Mouse (Mus musculus): ENCODE results near the gene Drc3. TPM values are rescaled to one million over a fixed set of nuclear protein-coding genes. Genes with fewer than 3 reads are reported as not detected.
A peak's percentile ranks its signal among the peaks of the same experiment; 100 is the strongest.

Gene Drc3
- polyA plus RNA-seq, 1 experiment from 2014 or later = 0.39 TPM

DNA sequence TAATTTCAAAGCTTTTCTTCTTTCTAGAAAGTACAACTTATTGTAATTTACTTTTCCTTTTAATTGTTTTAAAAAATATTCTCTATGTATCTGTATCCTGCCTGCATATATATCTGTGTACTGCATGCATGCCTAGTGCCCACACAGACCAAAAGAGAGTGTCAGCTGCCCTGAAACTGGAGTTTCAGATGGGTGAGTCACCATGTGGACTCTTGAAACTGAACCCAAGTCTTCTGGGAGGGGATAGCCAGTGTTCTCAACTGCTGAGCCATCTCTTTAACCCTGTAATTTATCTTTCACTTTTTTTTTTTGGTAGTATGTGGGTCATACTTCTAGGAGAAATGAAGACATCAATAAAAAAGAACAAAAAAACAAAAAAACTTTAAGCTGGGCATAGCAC lies 29.4 kb upstream of the Drc3 start:
- H3K4me3 ChIP-seq (ENCODE audit: low read depth, low read length) = no peak overlapping the region
- no peaks in the 10 kb centered on the region for H3K27me3 ChIP-seq (ENCODE audit: control insufficient read depth, insufficient read depth, low read depth, low read length)
- ATAC-seq (ENCODE audit: low read depth) = no peak
- H3K4me1 ChIP-seq (ENCODE audit: control insufficient read depth, low read depth, low read length) = peaks cover 8% of the 10 kb centered on the region
- H3K36me3 ChIP-seq (ENCODE audit: control insufficient read depth, insufficient read depth) = no peaks in the 10 kb centered on the region
- no peak overlapping the region for H3K27ac ChIP-seq (ENCODE audit: low read length)
- no peak overlapping the region for H3K9ac ChIP-seq (ENCODE audit: low read depth, low read length)
- no peaks in the 10 kb centered on the region for H3K9me3 ChIP-seq (replicated peaks; ENCODE audit: control insufficient read depth, low read length)
- no peak overlapping the region for H3K4me2 ChIP-seq (ENCODE audit: low read depth, low read length)

DNA sequence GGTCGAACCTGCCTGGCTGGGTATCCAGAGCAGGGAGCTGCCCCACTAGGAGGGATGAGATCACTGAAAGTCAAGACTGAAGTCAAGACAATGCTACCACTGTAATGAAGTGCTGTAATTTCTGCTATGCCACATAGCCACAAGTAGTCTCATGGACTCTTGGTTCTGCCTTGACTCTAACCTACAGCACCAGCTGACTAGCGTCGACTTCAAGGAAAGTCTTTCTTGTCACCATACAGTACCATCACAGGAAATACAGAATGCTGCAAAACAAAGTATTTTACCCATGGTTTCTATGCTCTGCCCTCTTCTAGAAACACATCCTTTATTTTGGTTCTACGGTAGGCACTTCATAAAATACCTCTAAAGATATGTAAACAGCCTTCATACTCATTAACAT lies 22.6 kb upstream of the Drc3 start:
- Histone ChIP-seq H3K27ac (ENCODE audit: low read length) (no peak overlapping the region), H3K4me3 (ENCODE audit: low read depth, low read length) (no peak overlapping the region), H3K9me3 (replicated peaks; ENCODE audit: control insufficient read depth, low read length) (no peaks in the 10 kb centered on the region), H3K4me1 (ENCODE audit: control insufficient read depth, low read depth, low read length) (no peaks in the 10 kb centered on the region), H3K36me3 (ENCODE audit: control insufficient read depth, insufficient read depth) (no peaks in the 10 kb centered on the region), H3K9ac (ENCODE audit: low read depth, low read length) (no peak overlapping the region), H3K4me2 (ENCODE audit: low read depth, low read length) (no peak overlapping the region), H3K27me3 (ENCODE audit: control insufficient read depth, insufficient read depth, low read depth, low read length) (no peaks in the 10 kb centered on the region)
- ATAC-seq (ENCODE audit: low read depth) = no peak
- 80% methylated on average over 4 of the region's 4 CpGs for WGBS (ENCODE audit: insufficient replicate concordance)

DNA sequence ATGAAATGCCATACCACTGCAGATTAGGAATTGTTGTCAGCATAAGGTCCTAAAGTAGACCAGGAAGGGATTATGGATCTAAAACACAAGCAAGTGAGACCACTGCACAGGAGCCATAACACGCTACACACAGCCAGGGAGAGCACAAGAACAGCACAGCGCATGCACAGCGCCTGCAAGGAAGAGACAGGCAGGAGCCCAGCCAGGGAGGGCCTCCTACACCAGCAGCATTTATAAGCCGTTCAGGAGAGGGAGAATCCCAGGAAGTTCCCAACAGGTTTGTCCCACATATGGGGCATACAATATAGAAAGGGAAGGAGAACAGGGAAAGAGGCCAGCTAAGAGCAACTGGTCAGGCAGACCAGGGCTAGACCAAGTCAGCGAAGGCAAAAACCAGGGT lies 19.7 kb upstream of the Drc3 start:
- ATAC-seq (ENCODE audit: low read depth) = no peak
- no peak overlapping the region for H3K9ac ChIP-seq (ENCODE audit: low read depth, low read length)
- no peaks in the 10 kb centered on the region for H3K27me3 ChIP-seq (ENCODE audit: control insufficient read depth, insufficient read depth, low read depth, low read length)
- H3K4me2 ChIP-seq (ENCODE audit: low read depth, low read length) = no peak overlapping the region
- no peaks in the 10 kb centered on the region for H3K36me3 ChIP-seq (ENCODE audit: control insufficient read depth, insufficient read depth)
- no peaks in the 10 kb centered on the region for H3K9me3 ChIP-seq (replicated peaks; ENCODE audit: control insufficient read depth, low read length)
- 72% methylated on average over 5 of the region's 5 CpGs for WGBS (ENCODE audit: insufficient replicate concordance)
- no peaks in the 10 kb centered on the region for H3K4me1 ChIP-seq (ENCODE audit: control insufficient read depth, low read depth, low read length)
- H3K27ac ChIP-seq (ENCODE audit: low read length) = no peak overlapping the region
- no peak overlapping the region for H3K4me3 ChIP-seq (ENCODE audit: low read depth, low read length)

DNA sequence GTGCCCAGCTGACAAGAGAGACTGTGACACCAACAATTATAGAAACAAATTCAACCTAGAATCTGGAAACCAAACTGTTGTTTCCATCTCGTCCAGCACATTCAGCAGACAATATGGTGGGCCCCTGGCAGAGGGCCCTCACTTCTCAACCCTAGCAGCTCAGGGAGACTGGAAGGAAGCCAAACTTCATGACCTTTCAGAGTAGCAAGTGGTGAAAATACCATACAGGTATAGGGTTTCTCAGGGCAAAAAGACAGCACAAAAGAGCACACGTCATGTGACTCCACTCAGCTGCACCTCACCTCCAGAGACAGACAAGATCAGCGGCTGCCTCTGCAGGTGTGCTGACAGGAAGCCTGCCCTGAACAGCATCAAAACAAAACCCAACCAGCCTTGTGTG lies 19.0 kb upstream of the Drc3 start:
- no peaks in the 10 kb centered on the region for H3K4me1 ChIP-seq (ENCODE audit: control insufficient read depth, low read depth, low read length)
- H3K27me3 ChIP-seq (ENCODE audit: control insufficient read depth, insufficient read depth, low read depth, low read length) = no peaks in the 10 kb centered on the region
- 64% methylated on average over 3 of the region's 3 CpGs for WGBS (ENCODE audit: insufficient replicate concordance)
- no peaks in the 10 kb centered on the region for H3K36me3 ChIP-seq (ENCODE audit: control insufficient read depth, insufficient read depth)
- no peak overlapping the region for H3K4me3 ChIP-seq (ENCODE audit: low read depth, low read length)
- no peak overlapping the region for H3K9ac ChIP-seq (ENCODE audit: low read depth, low read length)
- H3K4me2 ChIP-seq (ENCODE audit: low read depth, low read length) = no peak overlapping the region
- ATAC-seq (ENCODE audit: low read depth) = no peak
- no peak overlapping the region for H3K27ac ChIP-seq (ENCODE audit: low read length)
- no peaks in the 10 kb centered on the region for H3K9me3 ChIP-seq (replicated peaks; ENCODE audit: control insufficient read depth, low read length)

DNA sequence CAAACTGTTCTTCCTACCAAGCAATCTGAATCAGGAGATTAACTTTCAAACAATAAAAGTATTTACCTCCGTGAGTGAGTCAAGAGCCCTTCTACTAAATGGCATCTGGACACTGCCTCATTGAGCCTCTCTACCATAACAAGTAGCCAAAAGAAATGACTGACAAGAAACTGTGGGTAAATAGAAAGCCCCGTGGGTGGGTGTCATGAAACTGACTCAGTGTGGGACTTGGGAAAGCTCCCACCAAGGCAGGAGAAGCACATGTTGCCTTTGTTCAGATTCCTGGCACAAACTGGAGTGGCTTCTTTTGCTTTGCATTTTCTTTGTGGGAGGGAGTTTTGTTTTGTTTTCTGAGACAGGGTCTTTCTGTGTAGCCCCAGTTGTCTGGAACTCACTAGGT lies 17.4 kb upstream of the Drc3 start:
- Histone ChIP-seq H3K36me3 (ENCODE audit: control insufficient read depth, insufficient read depth) (no peaks in the 10 kb centered on the region), H3K4me1 (ENCODE audit: control insufficient read depth, low read depth, low read length) (no peaks in the 10 kb centered on the region), H3K27me3 (ENCODE audit: control insufficient read depth, insufficient read depth, low read depth, low read length) (no peaks in the 10 kb centered on the region), H3K4me3 (ENCODE audit: low read depth, low read length) (no peak overlapping the region), H3K9me3 (replicated peaks; ENCODE audit: control insufficient read depth, low read length) (no peaks in the 10 kb centered on the region), H3K4me2 (ENCODE audit: low read depth, low read length) (no peak overlapping the region), H3K27ac (ENCODE audit: low read length) (no peak overlapping the region), H3K9ac (ENCODE audit: low read depth, low read length) (no peak overlapping the region)
- ATAC-seq (ENCODE audit: low read depth) = no peak
- WGBS (ENCODE audit: insufficient replicate concordance) = 75% methylated on average over 2 of the region's 2 CpGs

DNA sequence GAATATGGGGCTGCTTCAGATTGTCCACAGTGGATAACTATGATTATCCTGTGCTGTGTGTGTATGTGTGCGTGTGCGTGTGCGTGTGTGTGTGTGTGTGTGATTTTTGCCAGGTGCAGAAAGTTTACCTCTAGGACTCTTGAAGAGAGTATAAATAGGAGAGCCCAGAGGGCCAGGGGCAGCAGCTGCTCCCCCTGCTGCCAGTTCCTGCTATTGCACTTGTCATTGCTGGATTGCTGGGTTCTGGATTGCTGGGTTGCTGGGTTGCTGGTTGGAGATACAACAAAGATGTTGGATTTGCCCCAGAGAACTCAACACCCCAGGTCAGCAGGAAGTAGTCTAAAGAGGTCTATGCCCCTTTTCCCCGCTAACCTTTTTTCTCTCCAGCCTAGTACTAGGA lies 14.8 kb upstream of the Drc3 start:
- H3K9ac ChIP-seq (ENCODE audit: low read depth, low read length) = no peak overlapping the region
- no peak for ATAC-seq (ENCODE audit: low read depth)
- no peaks in the 10 kb centered on the region for H3K27me3 ChIP-seq (ENCODE audit: control insufficient read depth, insufficient read depth, low read depth, low read length)
- H3K27ac ChIP-seq (ENCODE audit: low read length) = no peak overlapping the region
- no peak overlapping the region for H3K4me3 ChIP-seq (ENCODE audit: low read depth, low read length)
- H3K36me3 ChIP-seq (ENCODE audit: control insufficient read depth, insufficient read depth) = no peaks in the 10 kb centered on the region
- H3K9me3 ChIP-seq (replicated peaks; ENCODE audit: control insufficient read depth, low read length) = no peaks in the 10 kb centered on the region
- no peaks in the 10 kb centered on the region for H3K4me1 ChIP-seq (ENCODE audit: control insufficient read depth, low read depth, low read length)
- WGBS (ENCODE audit: insufficient replicate concordance) = 64% methylated on average over 4 of the region's 4 CpGs
- H3K4me2 ChIP-seq (ENCODE audit: low read depth, low read length) = no peak overlapping the region

DNA sequence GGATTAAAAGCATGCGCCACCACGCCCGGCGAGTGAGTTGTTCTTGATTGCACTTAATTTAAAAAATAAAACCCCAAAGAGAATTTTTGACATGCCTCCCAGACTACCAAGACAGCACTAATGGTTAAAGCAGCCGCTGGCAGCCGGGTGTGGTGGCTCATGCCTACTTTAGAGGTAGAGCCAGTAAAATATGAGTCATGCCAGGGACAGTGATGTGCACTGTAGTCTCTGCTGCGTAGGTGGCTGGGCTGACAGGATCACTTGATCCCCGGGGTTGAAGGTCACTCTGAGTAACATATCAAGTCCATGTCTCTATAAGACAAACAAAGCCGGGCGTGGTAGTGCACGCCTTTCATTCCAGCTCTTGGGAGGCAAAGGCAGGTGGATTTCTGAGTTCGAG lies 13.8 kb upstream of the Drc3 start:
- WGBS (ENCODE audit: insufficient replicate concordance) = 76% methylated on average over 12 of the region's 12 CpGs
- peak; percentile 75 for ATAC-seq (ENCODE audit: low read depth)
- H3K4me3 ChIP-seq (ENCODE audit: low read depth, low read length) = no peak overlapping the region
- H3K9ac ChIP-seq (ENCODE audit: low read depth, low read length) = no peak overlapping the region
- no peaks in the 10 kb centered on the region for H3K4me1 ChIP-seq (ENCODE audit: control insufficient read depth, low read depth, low read length)
- H3K9me3 ChIP-seq (replicated peaks; ENCODE audit: control insufficient read depth, low read length) = no peaks in the 10 kb centered on the region
- no peaks in the 10 kb centered on the region for H3K27me3 ChIP-seq (ENCODE audit: control insufficient read depth, insufficient read depth, low read depth, low read length)
- no peak overlapping the region for H3K4me2 ChIP-seq (ENCODE audit: low read depth, low read length)
- no peaks in the 10 kb centered on the region for H3K36me3 ChIP-seq (ENCODE audit: control insufficient read depth, insufficient read depth)
- H3K27ac ChIP-seq (ENCODE audit: low read length) = no peak overlapping the region

DNA sequence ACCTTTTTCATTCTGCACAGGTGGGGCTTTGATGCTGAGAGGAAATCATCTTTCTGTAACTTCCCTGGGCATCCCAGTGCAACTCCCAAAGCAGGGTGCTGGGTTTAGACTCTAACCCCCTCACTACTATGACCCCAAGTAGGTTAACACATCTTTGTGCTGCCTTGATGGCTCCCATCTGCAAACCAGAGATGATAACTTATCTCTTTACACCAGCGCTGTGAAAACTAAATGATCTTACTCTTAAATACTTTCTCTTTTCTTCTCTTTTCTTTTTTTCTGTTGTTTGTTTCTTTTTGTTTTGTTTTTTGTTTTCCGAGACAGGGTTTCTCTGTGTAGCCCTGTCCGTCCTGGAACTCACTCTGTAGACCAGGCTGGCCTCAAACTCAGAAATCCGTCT lies 7.3 kb upstream of the Drc3 start:
- no peak overlapping the region for H3K9ac ChIP-seq (ENCODE audit: low read depth, low read length)
- H3K9me3 ChIP-seq (replicated peaks; ENCODE audit: control insufficient read depth, low read length) = no peaks in the 10 kb centered on the region
- H3K27me3 ChIP-seq (ENCODE audit: control insufficient read depth, insufficient read depth, low read depth, low read length) = no peaks in the 10 kb centered on the region
- ATAC-seq (ENCODE audit: low read depth) = no peak
- no peak overlapping the region for H3K4me2 ChIP-seq (ENCODE audit: low read depth, low read length)
- H3K4me3 ChIP-seq (ENCODE audit: low read depth, low read length) = no peak overlapping the region
- H3K27ac ChIP-seq (ENCODE audit: low read length) = no peak overlapping the region
- WGBS (ENCODE audit: insufficient replicate concordance) = 55% methylated on average over 4 of the region's 4 CpGs
- H3K4me1 ChIP-seq (ENCODE audit: control insufficient read depth, low read depth, low read length) = peaks cover 10% of the 10 kb centered on the region
- H3K36me3 ChIP-seq (ENCODE audit: control insufficient read depth, insufficient read depth) = no peaks in the 10 kb centered on the region

DNA sequence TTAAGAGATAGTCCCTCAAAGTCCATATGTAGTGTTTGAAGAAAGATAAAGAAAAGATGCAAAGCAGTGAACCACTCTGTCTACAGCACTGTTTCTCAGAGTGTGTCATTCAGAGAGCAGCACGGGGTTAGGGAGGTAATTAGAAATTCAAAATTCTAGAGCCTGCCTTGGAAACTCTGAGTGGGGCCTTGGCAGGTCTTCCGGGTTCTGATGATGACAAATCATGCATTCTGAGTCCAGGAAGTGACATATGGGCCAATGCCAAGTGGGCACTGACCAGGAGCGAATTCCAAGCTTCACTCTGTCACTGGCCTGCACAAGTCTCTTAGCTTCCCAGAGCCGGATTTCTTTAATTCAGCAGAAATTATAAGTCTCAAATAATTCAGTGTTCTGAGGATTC lies 6.6 kb upstream of the Drc3 start:
- Histone ChIP-seq H3K9me3 (replicated peaks; ENCODE audit: control insufficient read depth, low read length) (no peaks in the 10 kb centered on the region), H3K4me2 (ENCODE audit: low read depth, low read length) (no peak overlapping the region), H3K27ac (ENCODE audit: low read length) (no peak overlapping the region), H3K27me3 (ENCODE audit: control insufficient read depth, insufficient read depth, low read depth, low read length) (no peaks in the 10 kb centered on the region), H3K9ac (ENCODE audit: low read depth, low read length) (no peak overlapping the region), H3K4me3 (ENCODE audit: low read depth, low read length) (no peak overlapping the region), H3K4me1 (ENCODE audit: control insufficient read depth, low read depth, low read length) (peaks cover 14% of the 10 kb centered on the region), H3K36me3 (ENCODE audit: control insufficient read depth, insufficient read depth) (no peaks in the 10 kb centered on the region)
- ATAC-seq (ENCODE audit: low read depth) = no peak
- 68% methylated on average over 4 of the region's 4 CpGs for WGBS (ENCODE audit: insufficient replicate concordance)

DNA sequence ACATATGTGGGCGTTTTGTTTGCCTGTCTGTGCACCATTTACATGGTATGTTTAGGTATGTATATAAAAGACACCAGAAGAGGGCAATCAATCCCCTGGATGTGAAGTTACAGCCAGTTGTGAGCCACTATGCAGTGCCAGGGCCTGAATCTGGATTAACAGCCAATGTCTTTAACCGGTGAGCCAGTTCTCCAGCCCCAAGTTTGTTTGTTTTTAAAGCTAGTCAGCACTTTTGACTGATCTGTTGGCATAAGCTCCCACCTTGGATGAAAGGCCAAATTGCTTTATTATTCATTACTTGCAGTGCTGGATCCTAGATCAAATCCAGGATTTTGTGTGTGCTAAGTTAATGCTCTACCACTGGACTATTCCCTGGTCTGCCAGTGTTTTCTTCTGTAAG lies 1.7 kb upstream of the Drc3 start:
- H3K4me2 ChIP-seq (ENCODE audit: low read depth, low read length) = peak overlapping the region; percentile 95
- H3K9ac ChIP-seq (ENCODE audit: low read depth, low read length) = no peak overlapping the region
- WGBS (ENCODE audit: insufficient replicate concordance) = 55% methylated on average over 2 of the region's 2 CpGs
- no peak for ATAC-seq (ENCODE audit: low read depth)
- H3K27ac ChIP-seq (ENCODE audit: low read length) = 0 out of 2 replicates have a peak overlapping the region, but pooled peaks have one; percentile 15
- no peaks in the 10 kb centered on the region for H3K36me3 ChIP-seq (ENCODE audit: control insufficient read depth, insufficient read depth)
- no peaks in the 10 kb centered on the region for H3K27me3 ChIP-seq (ENCODE audit: control insufficient read depth, insufficient read depth, low read depth, low read length)
- H3K9me3 ChIP-seq (replicated peaks; ENCODE audit: control insufficient read depth, low read length) = no peaks in the 10 kb centered on the region
- H3K4me3 ChIP-seq (ENCODE audit: low read depth, low read length) = peak overlapping the region; percentile 83
- peaks cover 20% of the 10 kb centered on the region for H3K4me1 ChIP-seq (ENCODE audit: control insufficient read depth, low read depth, low read length)
